Mouse (Mus musculus) cortical plate, adult 2 months (tissue): ENCODE measurements around the gene Slc2a9. TPM values are rescaled to one million over a fixed set of nuclear protein-coding genes. Genes with fewer than 3 reads are reported as not detected.

ENCODE experiments used
- H3K27ac ChIP-seq: fragments of 200-500 bp; 2 replicates; pipeline ENCODE4 v1.5.1; 2012; ENCODE audit warnings: low read length, control low read depth, inconsistent platforms; ENCODE audit not compliant: insufficient read depth
- H3K4me1 ChIP-seq: fragments of 200-500 bp; 2 replicates; pipeline ENCODE4 v1.6.1; 2011; ENCODE audit warnings: low read length; ENCODE audit not compliant: control insufficient read depth, insufficient read depth
- H3K4me3 ChIP-seq: fragments of 200-500 bp; 2 replicates; pipeline ENCODE4 v1.5.1; 2011; ENCODE audit warnings: mild to moderate bottlenecking, low read length, control low read depth; ENCODE audit not compliant: insufficient read depth
- CTCF ChIP-seq: fragments of 200-500 bp; IDR thresholded peaks from 2 replicates; pipeline ENCODE4 v1.5.1; 2011; ENCODE audit warnings: mild to moderate bottlenecking, control low read depth, low read length; ENCODE audit not compliant: insufficient read depth; ENCODE audit errors: extremely low read depth
- POLR2A ChIP-seq: fragments of 200-500 bp; IDR thresholded peaks from 2 replicates; pipeline ENCODE4 v1.6.1; 2011; ENCODE audit warnings: mild to moderate bottlenecking, low read length, control low read depth; ENCODE audit not compliant: insufficient read depth; ENCODE audit errors: extremely low read depth
- polyA plus RNA-seq: library from polyadenylated mRNA; depleted of rRNA; stranded (reverse); fragments of >200 nt; gene quantifications from 2 replicates; pipeline ENCODE4 v1.2.3, GENCODE M21; 2012

Gene Slc2a9
- polyA plus RNA-seq, 1 experiment = 0.79 TPM

DNA sequence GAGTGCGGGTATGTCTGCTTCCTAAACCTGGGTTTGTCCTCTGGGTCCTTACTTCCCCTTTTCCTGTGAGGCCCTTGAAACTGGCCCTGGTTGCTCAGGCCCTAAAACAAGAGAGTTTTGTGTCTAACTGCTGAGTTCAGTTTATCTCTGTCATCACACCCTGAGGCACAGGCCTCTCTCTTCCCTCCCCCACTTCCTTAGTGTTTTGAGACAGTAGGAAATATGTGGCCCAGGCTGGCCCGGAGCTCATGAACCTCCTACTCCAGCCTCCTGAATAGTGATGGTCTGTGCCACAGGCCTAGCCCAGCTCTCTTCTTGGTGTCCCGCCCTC, 2.5 kb upstream of the Slc2a9 start:
- no peak for TF ChIP-seq POLR2A
- no peak for TF ChIP-seq CTCF

DNA sequence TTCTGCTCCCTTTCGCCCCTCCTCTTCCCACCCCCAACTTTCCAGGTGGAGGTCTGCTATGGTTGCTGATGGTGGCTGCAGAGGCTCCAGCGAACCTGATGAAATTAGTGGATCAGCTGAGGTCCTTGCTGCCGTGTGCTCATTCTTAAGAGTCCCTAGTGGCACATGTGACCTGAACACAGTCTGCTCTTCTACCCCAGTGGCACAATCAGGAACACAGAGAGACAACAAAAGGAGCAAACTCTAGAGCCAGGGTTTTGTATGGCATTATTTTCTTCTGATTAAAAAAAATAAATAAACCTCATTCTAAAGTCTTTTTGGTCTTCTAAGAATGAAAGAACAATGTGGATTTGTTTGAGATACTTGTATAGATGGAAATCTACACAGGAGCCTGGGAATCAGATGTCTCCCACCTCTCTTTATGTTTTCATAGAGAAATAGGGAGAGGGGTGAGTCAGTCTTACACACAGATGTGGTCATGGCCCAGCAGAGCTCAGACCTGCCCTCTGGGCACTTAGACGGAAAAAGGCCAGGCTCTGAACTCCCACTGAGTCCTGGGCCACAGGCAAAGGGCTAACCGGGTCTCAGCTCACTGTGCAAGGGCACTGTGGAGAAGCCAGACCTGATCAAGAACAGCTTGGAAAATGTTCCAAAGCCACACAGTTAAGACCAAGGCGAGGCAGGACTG, 1.9 kb upstream of the Slc2a9 start:
- Histone ChIP-seq H3K4me1 (no peaks in the 10 kb centered on the region), H3K4me3 (no peak overlapping the region), H3K27ac (no peak overlapping the region)
- TF ChIP-seq POLR2A = no peak
- no peak for TF ChIP-seq CTCF

More for the DNA sequence above, 2.5 kb upstream of the Slc2a9 start:
- H3K27ac ChIP-seq = no peak overlapping the region
- no peak overlapping the region for H3K4me3 ChIP-seq
- H3K4me1 ChIP-seq = no peaks in the 10 kb centered on the region

DNA sequence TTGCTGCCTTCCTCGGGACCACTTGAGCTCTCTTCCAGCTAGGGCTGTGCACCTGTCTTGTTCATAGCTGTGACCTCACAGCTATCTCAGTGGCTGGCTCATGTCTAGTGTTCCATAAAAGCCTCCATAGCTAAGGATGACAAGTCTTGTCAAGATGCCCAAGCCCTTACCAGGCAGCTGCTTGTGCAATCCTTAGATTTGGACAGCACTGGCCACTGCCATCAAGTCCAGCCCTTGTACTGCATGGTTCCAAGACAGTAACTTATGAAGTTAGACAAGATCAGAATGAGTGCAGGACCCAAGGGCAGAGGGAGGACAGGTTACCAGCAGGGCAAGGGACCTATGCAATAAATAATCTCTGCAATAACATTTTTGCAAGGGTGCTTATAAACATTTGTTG, 1.2 kb upstream of the Slc2a9 start:
- TF ChIP-seq CTCF = no peak
- no peak for TF ChIP-seq POLR2A
- H3K4me1 ChIP-seq = no peaks in the 10 kb centered on the region
- no peak overlapping the region for H3K4me3 ChIP-seq
- no peak overlapping the region for H3K27ac ChIP-seq

DNA sequence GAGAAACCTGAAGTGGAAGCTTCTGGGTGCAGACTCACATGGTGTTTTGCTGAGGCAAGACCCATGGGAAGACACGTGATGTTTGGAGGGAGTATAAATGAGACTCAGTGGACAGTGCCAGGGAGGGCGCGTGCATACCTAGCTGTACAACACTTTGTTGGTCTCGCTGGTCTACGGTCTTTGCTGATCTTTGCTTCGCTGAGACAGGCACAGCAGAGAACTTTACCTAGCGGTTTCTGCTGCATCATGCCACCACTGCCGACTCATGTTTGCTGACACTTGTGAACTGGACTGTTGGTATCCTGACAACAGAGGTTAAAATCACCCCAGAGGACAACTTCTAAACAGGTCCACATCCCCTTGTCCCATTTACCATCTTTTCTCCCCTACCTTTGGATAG, 2.9 kb downstream of the Slc2a9 start:
- TF ChIP-seq CTCF = no peak
- TF ChIP-seq POLR2A = no peak
- H3K27ac ChIP-seq = no peak overlapping the region

DNA sequence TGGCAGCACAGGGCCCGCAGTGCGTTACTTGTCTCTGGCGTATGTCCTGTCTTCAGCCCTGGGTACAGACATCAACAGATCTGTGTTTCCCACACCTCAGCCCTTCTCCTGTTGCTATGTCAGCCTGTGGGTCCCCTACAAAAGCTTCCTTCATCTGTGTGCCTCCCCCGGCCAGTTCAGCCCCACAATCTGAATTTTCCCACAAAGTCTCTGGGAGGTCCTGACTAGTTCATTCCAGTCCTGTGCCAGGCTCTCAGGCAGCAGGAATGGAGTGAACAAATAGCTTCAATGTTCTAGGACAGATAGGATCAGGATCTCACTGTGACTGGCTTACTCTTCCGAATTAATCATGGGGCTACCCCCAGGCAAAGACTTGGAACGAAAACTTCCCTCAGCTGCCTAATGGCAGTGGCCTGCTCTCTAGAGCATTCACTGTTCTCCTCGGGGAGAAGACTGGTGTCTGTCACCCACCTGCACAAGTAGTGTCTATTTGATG, 3.6 kb downstream of the Slc2a9 start:
- TF ChIP-seq POLR2A (no peak), CTCF (no peak)
- Histone ChIP-seq H3K4me3 (no peak overlapping the region), H3K4me1 (no peaks in the 10 kb centered on the region), H3K27ac (no peak overlapping the region)

More for the DNA sequence above, 2.9 kb downstream of the Slc2a9 start:
- Histone ChIP-seq H3K4me1 (no peaks in the 10 kb centered on the region), H3K4me3 (no peak overlapping the region)

DNA sequence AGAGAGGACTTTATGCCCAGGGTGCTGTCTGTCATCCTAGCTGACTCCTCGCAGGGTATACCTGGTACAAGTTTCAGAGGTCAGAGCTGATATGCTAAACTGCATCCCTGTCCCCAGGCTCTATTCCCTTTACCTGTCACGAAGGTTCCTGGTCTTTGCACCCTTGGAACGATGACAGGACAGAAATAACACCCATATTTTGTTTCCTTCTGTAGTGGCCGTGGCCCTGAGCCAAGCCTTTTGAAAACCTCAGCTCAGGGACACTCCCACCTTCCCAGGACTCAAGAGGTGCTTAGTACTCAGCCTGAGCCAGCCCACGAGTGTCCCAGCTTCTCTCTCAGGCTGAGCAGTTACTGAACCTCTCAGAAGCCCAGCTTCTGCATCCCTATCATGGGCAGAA, 4.5 kb downstream of the Slc2a9 start:
- no peaks in the 10 kb centered on the region for H3K4me1 ChIP-seq
- H3K27ac ChIP-seq = no peak overlapping the region
- TF ChIP-seq CTCF (no peak), POLR2A (no peak)
- H3K4me3 ChIP-seq = no peak overlapping the region

DNA sequence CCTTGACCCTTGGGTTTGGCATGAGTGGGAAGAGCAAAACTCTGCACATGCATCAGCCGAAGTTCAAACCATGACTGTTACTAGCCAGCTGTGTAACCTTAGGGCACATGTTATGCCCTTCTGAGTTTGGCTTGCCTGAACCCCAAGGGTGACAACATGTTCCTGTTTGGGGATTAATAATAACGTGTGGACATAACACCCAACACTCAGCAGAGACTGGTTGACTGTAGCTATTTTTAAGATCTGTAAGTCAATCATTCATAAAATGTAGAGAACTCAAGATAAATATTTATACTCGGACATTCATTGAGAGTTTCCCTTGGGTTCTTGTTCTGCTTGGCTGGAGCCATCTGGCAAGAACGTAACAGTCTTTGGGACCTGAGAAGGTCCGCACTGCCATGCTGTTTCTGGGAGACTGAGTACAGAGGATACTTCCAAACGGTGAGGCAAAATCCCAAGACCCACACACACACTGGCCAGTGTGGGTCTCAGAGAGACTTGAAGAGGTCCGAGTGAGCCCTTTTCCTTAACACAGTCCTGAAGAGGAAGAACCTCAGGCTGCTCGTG, 6.4 kb downstream of the Slc2a9 start:
- H3K4me3 ChIP-seq = no peak overlapping the region
- H3K4me1 ChIP-seq = no peaks in the 10 kb centered on the region
- no peak for TF ChIP-seq CTCF
- no peak for TF ChIP-seq POLR2A
- no peak overlapping the region for H3K27ac ChIP-seq

DNA sequence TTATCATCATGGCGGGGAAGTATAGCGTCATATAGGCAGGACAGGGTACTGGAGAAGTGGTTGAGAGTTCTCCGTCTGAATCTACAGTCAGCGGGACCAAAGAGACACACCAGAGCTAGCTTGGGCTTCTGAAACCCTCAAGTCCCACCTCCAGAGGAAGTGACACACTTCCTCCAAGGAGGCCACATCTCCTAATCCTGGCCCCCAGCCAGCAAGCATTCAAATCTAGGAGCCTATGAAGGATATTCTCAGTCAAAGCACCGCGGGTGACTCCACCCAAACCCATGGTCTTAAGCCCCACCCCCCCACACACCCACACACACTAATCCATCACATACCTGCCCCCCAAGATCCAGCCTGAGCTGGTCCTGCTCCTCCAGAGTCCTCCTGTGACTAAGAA, 9.1 kb downstream of the Slc2a9 start:
- H3K4me1 ChIP-seq = no peaks in the 10 kb centered on the region
- no peak for TF ChIP-seq POLR2A
- no peak overlapping the region for H3K4me3 ChIP-seq
- H3K27ac ChIP-seq = no peak overlapping the region

DNA sequence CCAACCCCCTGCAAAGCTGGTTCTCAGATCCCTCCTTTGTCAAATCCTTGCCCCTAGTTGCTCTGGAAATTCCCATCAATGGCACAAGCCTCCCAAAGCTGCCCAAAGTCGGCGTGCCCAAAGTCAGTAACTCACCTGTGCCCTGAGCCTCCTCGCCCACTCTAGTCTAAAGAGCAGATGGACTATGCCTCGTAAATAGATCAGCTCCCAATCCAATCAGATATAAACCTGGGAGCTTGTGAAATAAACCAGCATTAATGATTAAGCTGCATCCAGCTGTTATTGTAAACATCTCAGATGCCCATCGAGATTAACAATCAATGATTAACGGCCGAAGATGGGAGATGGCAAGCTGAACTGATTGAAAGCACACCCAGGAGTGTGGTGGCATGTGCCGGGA, 11.2 kb downstream of the Slc2a9 start:
- H3K27ac ChIP-seq = no peak overlapping the region
- TF ChIP-seq POLR2A (no peak), CTCF (no peak)
- H3K4me1 ChIP-seq = no peaks in the 10 kb centered on the region
- no peak overlapping the region for H3K4me3 ChIP-seq

DNA sequence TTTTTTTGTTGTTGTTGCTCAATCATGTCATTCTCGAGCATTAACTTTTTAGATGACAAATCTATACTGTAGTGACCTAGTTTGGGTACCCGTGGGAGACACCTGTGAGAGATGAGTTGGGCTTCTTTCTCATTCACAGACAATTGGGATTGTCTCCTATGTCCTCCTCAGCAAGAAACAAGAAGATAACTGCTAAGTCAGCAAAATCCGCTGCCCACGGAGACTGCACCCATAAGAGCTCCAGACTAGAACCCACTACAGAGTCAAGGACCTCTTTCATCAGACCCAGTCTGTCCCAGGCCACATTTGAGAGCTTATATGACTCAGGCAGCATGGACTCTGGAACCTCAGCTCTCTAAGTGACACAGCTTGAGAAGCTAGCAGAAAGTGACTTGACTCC, 13.2 kb downstream of the Slc2a9 start:
- no peak for TF ChIP-seq POLR2A
- TF ChIP-seq CTCF = no peak
- H3K4me1 ChIP-seq = no peaks in the 10 kb centered on the region
- no peak overlapping the region for H3K27ac ChIP-seq
- H3K4me3 ChIP-seq = no peak overlapping the region
